Mouse (Mus musculus) ES-E14 (cell line): ENCODE results near the gene Agbl3. TPM values are rescaled to one million over a fixed set of nuclear protein-coding genes. Genes with fewer than 3 reads are reported as not detected.

Source experiments
- DNase-seq: peaks from one replicate; pipeline ENCODE4 v3.0.0-alpha.2; 2013; ENCODE audit warnings: low read depth, low spot score
- H3K27ac ChIP-seq: 2 replicates; pipeline ENCODE4 v1.5.1; 2012; ENCODE audit warnings: low read depth, mild to moderate bottlenecking, low read length, moderate library complexity, mixed read lengths; ENCODE audit not compliant: poor library complexity, insufficient read depth, severe bottlenecking
- H3K36me3 ChIP-seq: 2 replicates; pipeline ENCODE4 v1.6.1; 2012; ENCODE audit warnings: mild to moderate bottlenecking, low read length, moderate library complexity, mixed read lengths; ENCODE audit not compliant: control insufficient read depth, poor library complexity, insufficient read depth, severe bottlenecking
- H3K4me1 ChIP-seq, 2 experiments: fragments of 150-350 bp in 1 of 2; sonication (generic) in 1 of 2; 2 replicates each; pipeline ENCODE4 v1.6.1; 2012; ENCODE audit warnings: low read length in 2 of 2, mild to moderate bottlenecking in 1 of 2, mixed read lengths in 1 of 2; ENCODE audit not compliant: control insufficient read depth in 2 of 2, insufficient read depth in 2 of 2, poor library complexity in 1 of 2
- H3K4me3 ChIP-seq, 2 experiments: fragments of 150-350 bp in 1 of 2; sonication (generic) in 1 of 2; 2 replicates each; pipeline ENCODE4 v1.5.1; 2012; ENCODE audit warnings: low read length in 2 of 2, low read depth in 1 of 2, mild to moderate bottlenecking in 1 of 2, mixed read lengths in 1 of 2; ENCODE audit not compliant: insufficient read depth in 1 of 2, poor library complexity in 1 of 2, severe bottlenecking in 1 of 2
- H3K9ac ChIP-seq: 2 replicates; pipeline ENCODE4 v1.6.1; 2012; ENCODE audit warnings: low read depth, mild to moderate bottlenecking, low read length, mixed read lengths; ENCODE audit not compliant: poor library complexity, insufficient read depth, severe bottlenecking
- H3K9me3 ChIP-seq: fragments of 150-350 bp; sonication (generic); 2 replicates; pipeline ENCODE4 v1.6.1; 2012; ENCODE audit warnings: low read depth, mild to moderate bottlenecking, low read length; ENCODE audit not compliant: control insufficient read depth, insufficient read depth
- CHD2 ChIP-seq: IDR thresholded peaks from 2 replicates; pipeline ENCODE4 v1.6.1; 2014; ENCODE audit warnings: mild to moderate bottlenecking, low read depth, low read length, inconsistent platforms
- HCFC1 ChIP-seq: IDR thresholded peaks from 2 replicates; pipeline ENCODE4 v1.6.1; 2012; ENCODE audit warnings: low read length, inconsistent platforms, borderline replicate concordance; ENCODE audit not compliant: insufficient read depth
- MAFK ChIP-seq: IDR thresholded peaks from 2 replicates; pipeline ENCODE4 v1.6.1; 2014; ENCODE audit warnings: mild to moderate bottlenecking, low read depth, low read length, inconsistent platforms; ENCODE audit not compliant: insufficient read depth
- ZC3H11A ChIP-seq: IDR thresholded peaks from 2 replicates; pipeline ENCODE4 v1.6.1; 2012; ENCODE audit warnings: low read depth, mild to moderate bottlenecking, inconsistent platforms, low read length, borderline replicate concordance
- ZNF384 ChIP-seq: IDR thresholded peaks from 2 replicates; pipeline ENCODE4 v1.6.1; 2012; ENCODE audit warnings: low read depth, low read length, inconsistent platforms
- in situ Hi-C, 2 experiments: fragments of 600-800 bp; cut with MboI; formaldehyde crosslinking; loops; one replicate each; pipeline ENCODE4 v1.15.1; 2025; ENCODE audit warnings: low sequenced_read_pairs in 2 of 2, inconsistent platforms in 1 of 2; ENCODE audit not compliant: unreplicated experiment in 2 of 2
- total RNA-seq: library from RNA; depleted of rRNA; stranded (reverse); fragments of 300-350 nt; gene quantifications from 2 replicates; pipeline ENCODE4 v1.2.3, GENCODE M21; 2012

The Agbl3 gene
- total RNA-seq, 1 experiment = 2.6 TPM

DNA sequence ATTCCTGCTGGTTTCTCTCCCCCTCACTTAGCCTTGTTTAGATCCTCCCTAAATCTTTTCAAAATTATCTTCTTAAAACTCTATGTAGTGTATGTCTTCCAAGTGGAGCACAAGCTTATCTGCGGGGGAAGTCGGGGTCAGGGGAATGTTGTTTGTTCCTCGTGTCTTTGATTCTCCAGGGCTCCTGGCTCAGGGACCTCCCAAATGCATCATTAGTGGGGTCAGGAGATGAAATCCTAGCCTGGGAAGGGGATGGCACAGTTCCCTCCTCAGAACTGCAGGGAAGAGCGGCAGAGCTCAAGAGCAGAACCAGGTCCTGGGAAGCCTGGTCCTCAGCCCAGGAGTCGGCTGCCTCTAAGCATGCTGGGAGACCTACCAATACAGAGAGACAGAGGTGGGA lies 85.0 kb downstream of the Agbl3 start:
- in situ Hi-C loops = no loop called here
- Histone ChIP-seq H3K9ac (no peak overlapping the region), H3K4me1 (peaks cover 2 to 25% of the 10 kb centered on the region in 2 experiments; a peak in 3 of 4 replicates), H3K9me3 (no peaks in the 10 kb centered on the region), H3K36me3 (no peaks in the 10 kb centered on the region), H3K27ac (no peak overlapping the region), H3K4me3 (no peak overlapping the region)
- no peak for DNase-seq
- TF ChIP-seq ZC3H11A (no peak), ZNF384 (no peak)

DNA sequence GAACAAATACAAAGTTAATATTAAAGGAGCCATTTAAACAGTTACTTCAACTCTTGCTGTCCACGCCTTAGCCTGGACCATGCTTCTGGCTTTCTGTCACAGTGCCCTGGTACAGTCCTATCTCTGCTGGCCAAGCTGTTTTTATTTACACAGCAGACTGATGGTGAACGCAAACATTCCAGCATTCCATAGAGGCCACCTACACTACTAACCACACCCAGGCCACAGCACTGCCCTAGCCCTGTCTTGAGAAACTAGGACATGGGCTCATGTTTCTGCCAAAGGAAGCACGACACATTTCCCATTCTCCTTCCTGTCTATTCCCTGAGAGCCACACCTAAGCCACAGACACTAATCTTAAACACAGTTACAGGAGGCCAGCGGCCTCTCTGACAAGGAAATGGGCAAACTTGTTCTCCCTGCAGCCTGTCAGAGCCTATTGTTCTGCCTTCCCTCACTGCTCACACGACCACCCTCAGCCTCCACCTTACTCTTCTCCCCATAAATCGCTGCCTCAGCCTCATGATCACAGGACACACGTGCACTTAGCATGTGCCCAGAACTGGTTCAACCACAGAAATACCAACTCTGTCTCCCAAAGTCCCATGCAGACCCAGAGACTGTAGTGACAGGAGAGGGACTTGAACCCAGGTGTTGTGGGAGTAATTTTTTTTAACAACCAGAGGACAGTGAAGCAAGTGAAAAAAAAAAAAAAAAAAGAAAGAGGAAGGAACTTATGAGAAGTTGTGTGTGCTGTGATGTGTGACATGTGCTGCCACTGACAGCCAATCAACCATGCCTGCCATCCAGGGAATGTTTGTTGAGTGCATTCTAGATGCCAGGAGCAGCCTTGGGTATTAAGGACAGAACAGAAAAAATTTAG lies 85.7 kb downstream of the Agbl3 start:
- H3K27ac ChIP-seq = no peak overlapping the region
- in situ Hi-C loops = no loop called here

DNA sequence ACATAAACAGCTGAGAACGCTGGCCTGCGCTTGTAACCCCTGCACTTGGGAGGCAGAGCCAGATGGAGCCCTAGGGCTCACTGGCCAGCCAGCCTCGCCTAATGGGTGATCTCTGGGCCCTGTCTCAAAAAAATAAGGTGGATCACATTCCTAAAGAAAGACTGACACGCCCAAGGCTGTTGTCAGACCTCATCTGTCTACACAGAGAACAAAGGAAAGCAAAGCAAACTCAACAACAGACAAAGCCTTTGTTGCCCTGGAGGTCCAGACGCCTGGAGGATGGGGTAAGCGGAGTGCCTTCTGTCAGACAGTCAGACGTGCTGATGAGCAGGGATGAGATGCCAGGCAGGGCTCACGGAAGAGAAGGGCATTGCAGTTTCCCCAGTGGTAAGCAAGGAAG lies 86.6 kb downstream of the Agbl3 start:
- H3K36me3 ChIP-seq = no peaks in the 10 kb centered on the region
- peaks cover 2 to 26% of the 10 kb centered on the region in 2 experiments; a peak in 3 of 4 replicates for H3K4me1 ChIP-seq
- H3K9ac ChIP-seq = no peak overlapping the region
- TF ChIP-seq ZNF384 (peak; percentile 88), HCFC1 (no peak), ZC3H11A (no peak), MAFK (no peak), CHD2 (no peak)
- H3K27ac ChIP-seq = no peak overlapping the region
- H3K4me3 ChIP-seq = no peak overlapping the region
- no peaks in the 10 kb centered on the region for H3K9me3 ChIP-seq
- in situ Hi-C loops = no loop called here
- DNase-seq = peak; percentile 57

More for the DNA sequence above, 85.7 kb downstream of the Agbl3 start:
- H3K4me3 ChIP-seq = no peak overlapping the region
- no peak for DNase-seq
- TF ChIP-seq HCFC1 = no peak
- TF ChIP-seq CHD2 = no peak
- TF ChIP-seq MAFK = no peak
- H3K9ac ChIP-seq = no peak overlapping the region
- no peaks in the 10 kb centered on the region for H3K36me3 ChIP-seq
- peaks cover 2 to 26% of the 10 kb centered on the region in 2 experiments; a peak in 3 of 4 replicates for H3K4me1 ChIP-seq
- H3K9me3 ChIP-seq = no peaks in the 10 kb centered on the region

DNA sequence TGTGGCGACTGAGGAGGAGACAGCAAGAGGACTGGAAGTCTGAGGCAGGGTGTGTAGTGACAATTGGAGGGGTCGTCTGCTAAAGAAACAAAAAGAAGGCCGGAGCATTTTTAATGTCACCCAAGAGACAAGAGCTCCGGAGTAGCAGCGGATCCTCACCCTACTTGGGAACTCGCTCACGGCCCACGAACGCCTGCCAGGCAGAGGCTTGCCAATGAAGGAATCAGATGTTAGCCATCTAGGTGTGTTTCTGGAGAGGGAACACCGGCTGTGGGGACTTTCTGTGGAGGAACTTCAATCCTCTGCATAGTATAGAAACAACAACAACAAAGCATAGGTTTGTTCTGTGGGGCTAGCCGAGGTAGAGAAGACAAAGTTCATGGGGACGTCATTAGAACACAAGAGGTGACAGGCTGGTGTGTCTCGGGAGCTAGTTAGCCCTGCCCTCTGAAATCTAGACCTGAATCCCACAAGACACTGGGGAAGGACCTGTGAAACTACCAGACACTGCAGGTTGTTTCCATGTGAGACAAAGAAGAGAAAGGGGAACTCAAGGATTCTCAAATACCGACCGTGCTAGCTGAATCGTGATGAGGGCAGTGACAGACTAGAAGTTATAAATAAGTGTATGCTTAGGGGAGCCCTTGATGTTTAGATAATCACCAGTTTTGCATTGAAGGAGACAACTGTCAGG lies 87.2 kb downstream of the Agbl3 start:
- TF ChIP-seq MAFK (no peak), CHD2 (no peak), ZC3H11A (no peak), ZNF384 (no peak), HCFC1 (no peak)
- in situ Hi-C loops = no loop called here
- Histone ChIP-seq H3K9ac (no peak overlapping the region), H3K4me3 (no peak overlapping the region), H3K4me1 (peaks cover 2 to 26% of the 10 kb centered on the region in 2 experiments; a peak in 3 of 4 replicates), H3K36me3 (no peaks in the 10 kb centered on the region), H3K9me3 (no peaks in the 10 kb centered on the region), H3K27ac (no peak overlapping the region)
- DNase-seq = no peak
